Mouse (Mus musculus): Measurements from ENCODE around the gene Snapin. TPM values are rescaled to one million over a fixed set of nuclear protein-coding genes. Genes with fewer than 3 reads are reported as not detected.

Gene Snapin
- polyA plus RNA-seq, 1 experiment, result 42.2 TPM

DNA sequence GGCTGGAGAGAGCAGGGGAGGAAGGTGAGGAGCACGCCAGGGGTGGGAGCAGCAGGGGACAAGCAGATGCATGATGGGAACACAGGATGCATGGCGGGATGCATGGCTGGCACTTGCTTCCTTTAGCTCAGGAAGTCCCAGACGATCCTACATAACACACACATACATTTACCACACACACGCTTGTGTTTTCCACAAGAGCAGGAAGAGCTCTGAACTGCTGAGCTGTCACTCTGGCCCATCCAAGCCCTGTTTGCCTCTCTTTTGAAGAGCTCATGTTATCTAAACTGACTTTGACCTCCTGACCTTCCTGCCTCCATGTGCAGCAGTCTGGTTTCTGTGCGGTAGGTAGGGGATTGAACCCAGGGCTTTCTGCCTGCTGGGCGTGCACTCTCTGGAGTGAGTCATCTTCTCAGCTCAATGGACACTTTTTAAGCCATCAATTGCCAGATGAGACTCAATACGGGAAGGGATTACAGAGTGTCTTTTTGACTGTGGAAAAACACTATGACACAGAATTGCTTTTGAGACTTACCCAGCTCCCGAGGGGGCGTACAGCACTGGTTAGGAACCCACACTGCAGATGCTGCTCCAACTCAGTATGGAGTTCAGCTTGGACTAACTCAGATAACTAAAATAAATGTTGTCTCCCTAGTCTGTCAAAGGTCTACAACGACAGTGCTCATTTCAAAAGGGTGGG is 39.3 kb downstream of the Snapin start:
- 0 out of 2 replicates have a peak, but pooled peaks cover 1% of the 10 kb centered on the region for H3K36me3 ChIP-seq (ENCODE audit: control insufficient read depth, insufficient read depth, low read length)
- TF ChIP-seq CTCF (IDR thresholded peaks at IDR 0.05; ENCODE audit: control insufficient read depth, insufficient read depth, insufficient replicate concordance, low read depth, low read length) (no peak), POLR2A (IDR thresholded peaks at IDR 0.05; ENCODE audit: control insufficient read depth, low read depth, low read length) (no peak)
- peak overlapping the region; percentile 3; the same call in 1 of the 2 replicates for H3K27ac ChIP-seq (ENCODE audit: control insufficient read depth, insufficient read depth, low read depth, low read length)
- H3K27me3 ChIP-seq (ENCODE audit: control insufficient read depth, insufficient read depth, low read length), result no peaks in the 10 kb centered on the region
- no peak overlapping the region for H3K4me3 ChIP-seq (ENCODE audit: control insufficient read depth, low read depth, low read length)
- H3K4me1 ChIP-seq (ENCODE audit: control insufficient read depth, insufficient read depth, low read length), result peaks cover 12% of the 10 kb centered on the region

DNA sequence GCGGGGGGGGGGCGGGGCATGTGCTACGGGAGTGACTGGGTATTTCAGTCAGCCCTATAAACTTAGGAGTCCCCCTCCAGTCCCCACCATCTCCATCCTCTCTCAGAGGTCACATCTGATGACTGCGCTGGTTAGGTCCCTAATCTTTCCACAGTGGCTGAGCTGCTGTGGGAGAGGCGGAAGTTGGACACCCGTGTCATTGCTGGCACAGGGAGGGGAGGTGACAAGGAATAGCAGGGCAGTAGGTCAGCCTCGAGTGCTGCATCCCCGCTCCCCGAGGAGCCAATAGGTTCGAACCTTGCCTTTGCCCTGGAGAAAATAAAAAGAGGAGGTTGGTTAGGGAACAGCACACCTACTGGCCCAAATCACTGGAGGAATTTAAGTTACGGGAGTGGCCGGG is 40.0 kb downstream of the Snapin start:
- Histone ChIP-seq H3K27me3 (ENCODE audit: control insufficient read depth, insufficient read depth, low read length) (no peaks in the 10 kb centered on the region), H3K4me1 (ENCODE audit: control insufficient read depth, insufficient read depth, low read length) (peaks cover 18% of the 10 kb centered on the region), H3K4me3 (ENCODE audit: control insufficient read depth, low read depth, low read length) (no peak overlapping the region), H3K36me3 (ENCODE audit: control insufficient read depth, insufficient read depth, low read length) (0 out of 2 replicates have a peak, but pooled peaks cover 1% of the 10 kb centered on the region), H3K27ac (ENCODE audit: control insufficient read depth, insufficient read depth, low read depth, low read length) (peak overlapping the region; percentile 2)
- no peak for TF ChIP-seq CTCF (IDR thresholded peaks at IDR 0.05; ENCODE audit: control insufficient read depth, insufficient read depth, insufficient replicate concordance, low read depth, low read length)
- TF ChIP-seq POLR2A (IDR thresholded peaks at IDR 0.05; ENCODE audit: control insufficient read depth, low read depth, low read length), result no peak

DNA sequence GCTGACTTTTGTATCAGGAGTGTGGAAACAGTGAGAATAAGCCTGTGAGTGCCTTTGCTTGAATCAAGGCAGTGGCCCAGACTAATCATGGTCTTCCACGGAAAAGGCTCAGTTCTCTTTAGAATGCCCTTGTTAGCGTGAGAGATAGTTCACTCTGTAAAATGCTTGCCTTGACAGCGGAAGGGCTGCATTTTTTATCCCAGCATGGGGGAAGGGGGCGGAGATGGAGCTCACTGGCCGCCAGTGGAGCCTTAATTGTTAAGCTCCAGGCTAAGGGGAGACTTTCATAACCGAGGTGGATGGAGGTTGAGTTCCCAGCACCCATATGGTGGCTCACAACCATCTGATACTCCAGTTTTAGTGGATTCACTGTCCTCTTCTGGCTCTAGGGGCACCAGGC is 42.2 kb downstream of the Snapin start:
- TF ChIP-seq CTCF (IDR thresholded peaks at IDR 0.05; ENCODE audit: control insufficient read depth, insufficient read depth, insufficient replicate concordance, low read depth, low read length) (no peak), POLR2A (IDR thresholded peaks at IDR 0.05; ENCODE audit: control insufficient read depth, low read depth, low read length) (no peak)
- Histone ChIP-seq H3K4me1 (ENCODE audit: control insufficient read depth, insufficient read depth, low read length) (peaks cover 20% of the 10 kb centered on the region), H3K4me3 (ENCODE audit: control insufficient read depth, low read depth, low read length) (no peak overlapping the region), H3K27me3 (ENCODE audit: control insufficient read depth, insufficient read depth, low read length) (no peaks in the 10 kb centered on the region), H3K27ac (ENCODE audit: control insufficient read depth, insufficient read depth, low read depth, low read length) (no peak overlapping the region), H3K36me3 (ENCODE audit: control insufficient read depth, insufficient read depth, low read length) (0 out of 2 replicates have a peak, but pooled peaks cover 1% of the 10 kb centered on the region)

DNA sequence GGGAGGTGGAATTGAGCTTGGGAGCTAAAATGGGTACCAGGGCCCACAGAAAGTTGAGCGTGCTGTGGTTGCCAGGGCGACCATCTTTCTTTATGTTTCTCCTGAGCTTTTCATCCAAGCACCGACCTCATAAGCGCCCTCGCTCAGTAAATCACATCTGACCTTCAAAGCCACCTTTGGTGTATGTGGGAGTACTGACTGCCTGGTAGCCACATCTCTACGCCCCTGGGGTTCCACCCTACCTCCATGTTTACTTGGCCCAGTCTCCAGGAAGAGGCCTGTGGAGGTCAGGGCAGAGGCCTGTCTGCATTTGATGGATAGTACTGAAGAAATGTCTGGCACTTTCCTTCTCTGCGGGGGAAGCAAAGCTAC is 43.7 kb downstream of the Snapin start:
- TF ChIP-seq CTCF (IDR thresholded peaks at IDR 0.05; ENCODE audit: control insufficient read depth, insufficient read depth, insufficient replicate concordance, low read depth, low read length) (no peak), POLR2A (IDR thresholded peaks at IDR 0.05; ENCODE audit: control insufficient read depth, low read depth, low read length) (no peak)
- 0 out of 2 replicates have a peak, but pooled peaks cover 1% of the 10 kb centered on the region for H3K36me3 ChIP-seq (ENCODE audit: control insufficient read depth, insufficient read depth, low read length)
- peak overlapping the region; percentile 73 for H3K4me3 ChIP-seq (ENCODE audit: control insufficient read depth, low read depth, low read length)
- peak overlapping the region; percentile 94 for H3K27ac ChIP-seq (ENCODE audit: control insufficient read depth, insufficient read depth, low read depth, low read length)
- peaks cover 20% of the 10 kb centered on the region for H3K4me1 ChIP-seq (ENCODE audit: control insufficient read depth, insufficient read depth, low read length)
- no peaks in the 10 kb centered on the region for H3K27me3 ChIP-seq (ENCODE audit: control insufficient read depth, insufficient read depth, low read length)

DNA sequence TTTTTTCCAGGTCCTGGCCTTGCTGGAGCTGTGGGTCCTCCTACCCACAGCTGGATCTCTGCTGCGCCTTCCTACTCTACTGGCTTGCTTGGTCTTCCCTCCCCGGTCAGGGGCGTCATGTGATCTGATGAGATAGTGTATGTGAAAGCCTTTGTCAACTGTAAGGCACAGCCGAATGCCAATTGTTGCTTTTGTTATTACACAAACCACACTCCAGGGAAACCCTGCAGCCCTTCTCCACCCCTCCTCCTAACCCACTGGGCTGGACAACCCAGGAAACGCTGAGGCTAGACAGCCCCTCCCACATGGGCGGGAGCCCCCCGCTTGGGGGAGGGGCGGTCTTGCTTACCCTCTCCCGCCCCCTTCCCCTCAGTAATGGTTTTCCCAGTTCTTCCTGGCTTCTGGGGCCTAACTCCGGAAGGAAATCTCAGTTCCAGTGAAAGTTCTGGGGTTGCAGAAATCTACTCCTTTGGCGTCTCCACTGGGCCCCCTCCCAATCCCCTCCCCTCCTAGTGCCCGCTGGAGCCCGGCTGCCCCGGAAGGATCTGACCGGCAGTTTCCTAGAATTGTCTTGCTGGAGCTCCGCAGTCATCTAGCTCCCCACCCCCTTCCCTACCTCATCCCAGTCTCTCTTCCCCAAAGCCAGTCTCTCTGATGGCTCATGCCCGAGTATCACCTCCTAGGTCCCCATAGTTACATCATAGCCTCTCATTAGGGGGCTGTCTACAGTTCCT is 44.3 kb downstream of the Snapin start:
- Histone ChIP-seq H3K4me3 (ENCODE audit: control insufficient read depth, low read depth, low read length) (peak overlapping the region; percentile 73), H3K27me3 (ENCODE audit: control insufficient read depth, insufficient read depth, low read length) (no peaks in the 10 kb centered on the region), H3K36me3 (ENCODE audit: control insufficient read depth, insufficient read depth, low read length) (0 out of 2 replicates have a peak, but pooled peaks cover 1% of the 10 kb centered on the region), H3K27ac (ENCODE audit: control insufficient read depth, insufficient read depth, low read depth, low read length) (peak overlapping the region; percentile 94), H3K4me1 (ENCODE audit: control insufficient read depth, insufficient read depth, low read length) (peaks cover 18% of the 10 kb centered on the region)
- TF ChIP-seq POLR2A (IDR thresholded peaks at IDR 0.05; ENCODE audit: control insufficient read depth, low read depth, low read length), result peak; percentile 39; the same call in 1 of the 2 replicates
- peak; percentile 4; the same call in 1 of the 2 replicates for TF ChIP-seq CTCF (IDR thresholded peaks at IDR 0.05; ENCODE audit: control insufficient read depth, insufficient read depth, insufficient replicate concordance, low read depth, low read length)

DNA sequence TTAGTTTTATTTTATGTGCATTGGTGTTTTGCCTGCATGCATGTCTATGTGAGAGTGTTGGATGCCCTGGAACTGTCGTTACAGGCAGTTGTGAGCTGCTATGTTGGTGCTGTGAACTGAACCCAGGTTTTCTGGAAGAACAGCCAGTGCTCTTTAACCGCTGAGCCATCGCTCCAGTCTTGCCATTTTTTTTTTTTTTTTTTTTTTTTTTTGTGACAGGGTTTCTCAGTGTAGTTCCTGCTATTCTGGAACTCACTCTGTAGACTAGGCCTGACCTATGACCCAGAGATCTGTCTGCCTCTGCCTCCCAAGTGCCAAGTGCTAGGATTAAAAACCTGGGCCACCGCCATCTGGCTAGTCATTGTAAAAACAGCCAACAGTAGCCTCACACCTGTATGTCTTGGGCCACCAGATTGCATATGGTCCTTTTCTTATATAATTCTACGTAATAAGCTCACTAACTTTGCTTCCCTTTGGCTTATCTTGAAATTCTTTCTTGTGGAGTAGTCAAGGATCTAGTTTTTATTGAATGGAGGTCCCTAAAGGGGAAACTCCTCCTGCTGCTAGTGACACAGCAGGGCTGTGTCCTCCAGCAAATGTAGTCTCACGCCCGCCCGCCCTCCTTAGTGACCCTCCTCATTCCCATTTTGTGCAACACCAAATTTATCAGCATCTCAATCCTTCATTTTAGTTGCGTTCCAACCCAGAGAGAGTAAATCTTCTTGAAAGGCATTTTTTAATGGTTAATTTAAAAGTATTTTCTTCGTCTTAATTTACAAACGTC is 45.2 kb downstream of the Snapin start:
- H3K4me1 ChIP-seq (ENCODE audit: control insufficient read depth, insufficient read depth, low read length), result peaks cover 15% of the 10 kb centered on the region
- 0 out of 2 replicates have a peak overlapping the region, but pooled peaks have one; percentile 51 for H3K27ac ChIP-seq (ENCODE audit: control insufficient read depth, insufficient read depth, low read depth, low read length)
- no peak overlapping the region for H3K4me3 ChIP-seq (ENCODE audit: control insufficient read depth, low read depth, low read length)
- H3K27me3 ChIP-seq (ENCODE audit: control insufficient read depth, insufficient read depth, low read length), result no peaks in the 10 kb centered on the region
- no peak for TF ChIP-seq POLR2A (IDR thresholded peaks at IDR 0.05; ENCODE audit: control insufficient read depth, low read depth, low read length)
- no peak for TF ChIP-seq CTCF (IDR thresholded peaks at IDR 0.05; ENCODE audit: control insufficient read depth, insufficient read depth, insufficient replicate concordance, low read depth, low read length)
- no peaks in the 10 kb centered on the region for H3K36me3 ChIP-seq (ENCODE audit: control insufficient read depth, insufficient read depth, low read length)

All from testis, adult 2 months (tissue).